Mouse (Mus musculus): ENCODE data around the gene Cltrn.

- TF ChIP-seq GATA1 (IDR thresholded peaks at IDR 0.05; ENCODE audit: low read length) (no peak), TAL1 (IDR thresholded peaks at IDR 0.05; ENCODE audit: low read length) (no peak)
These were observed 29.6 kb upstream of the Cltrn start for GRCm38 (mm10) chrX:164059070-164059469.
